Mouse (Mus musculus): ENCODE data around the gene Olfr111.

GRCm38 (mm10) chr17:37541454-37542119, 33.8 kb downstream of the Olfr111 start:
- TF ChIP-seq CTCF (IDR thresholded peaks at IDR 0.05; ENCODE audit: low read depth) (no peak), EP300 (optimal IDR thresholded peaks at IDR 0.05) (no peak)

All from stomach, postnatal 0 days (tissue).